Mouse (Mus musculus): ENCODE results near the gene Coq2.

The Coq2 gene

DNA sequence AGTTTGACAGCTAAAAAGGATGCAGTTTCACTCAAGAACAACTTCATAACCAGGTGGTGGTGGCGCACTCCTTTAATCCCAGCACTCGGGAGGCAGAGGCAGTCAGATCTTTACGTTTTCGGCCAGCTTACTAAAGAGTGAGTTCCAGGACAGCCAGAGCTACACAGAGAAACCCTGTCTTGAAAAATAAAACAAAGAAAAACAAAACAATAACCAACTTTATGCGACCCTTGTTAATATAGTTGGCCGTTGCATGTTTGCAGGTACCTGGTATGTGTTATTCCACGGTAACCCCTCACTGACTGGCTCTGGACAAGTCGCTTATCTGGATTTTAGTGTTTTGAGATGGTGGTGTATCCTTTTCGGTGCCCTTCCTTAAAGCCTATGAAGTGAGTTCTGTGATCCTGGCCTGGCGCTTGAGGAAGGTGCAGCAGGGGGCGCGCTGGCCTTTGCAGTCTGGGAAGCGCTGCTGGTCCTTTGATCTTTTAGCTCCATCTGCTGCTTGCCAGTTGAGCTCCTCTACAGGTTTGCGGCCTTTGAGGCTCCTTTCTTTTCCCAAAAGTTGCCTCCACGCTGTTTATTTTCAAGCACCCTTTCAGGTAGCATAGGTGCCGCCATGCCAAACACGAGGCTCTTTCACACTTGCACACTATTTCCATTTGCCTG lies at the start of gene Coq2:
Gene Coq2, minus strand, starts transcription at position 430 of the 666 bp plus-strand sequence.
- DNase-seq (ENCODE audit: low read depth, low spot score) = peak; percentile 63

- no peak for DNase-seq (ENCODE audit: low read depth, low spot score)
These were observed 44.5 kb upstream of the Coq2 start, which contains the start of gene Hpse for GRCm38 (mm10) chr5:100719235-100720088. TSS of gene Hpse (minus strand) at chr5:100719716.

GRCm38 (mm10) chr5:100716762-100717161 lies 41.8 kb upstream of the Coq2 start:
- DNase-seq (ENCODE audit: low read depth, low spot score) = no peak

- DNase-seq (ENCODE audit: low read depth, low spot score) = no peak
These were observed 36.3 kb upstream of the Coq2 start for GRCm38 (mm10) chr5:100711219-100711618.

DNA sequence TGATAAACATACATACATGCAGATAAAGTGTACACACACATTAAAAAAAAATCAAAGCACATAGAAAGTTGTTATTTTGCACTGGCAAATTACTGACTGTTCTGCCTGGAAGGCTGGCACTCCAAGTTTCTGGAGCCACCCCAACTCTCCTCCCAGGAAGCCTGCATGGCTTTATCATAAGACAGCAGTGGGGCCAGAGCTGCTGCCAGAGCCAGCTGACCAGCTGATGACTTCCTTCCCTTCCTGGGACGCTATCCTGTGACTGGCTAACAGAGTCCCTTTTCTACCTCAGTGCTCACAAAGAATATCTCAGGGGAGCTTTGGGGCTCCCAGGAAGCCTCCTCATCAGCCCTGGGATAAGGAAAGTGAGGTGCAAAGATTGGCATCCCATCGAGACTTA lies 35.1 kb upstream of the Coq2 start:
- no peak for DNase-seq (ENCODE audit: low read depth, low spot score)

- DNase-seq (ENCODE audit: low read depth, low spot score) = no peak
These were observed 34.1 kb upstream of the Coq2 start for GRCm38 (mm10) chr5:100709035-100709434.

- no peak for DNase-seq (ENCODE audit: low read depth, low spot score)
These were observed 31.7 kb upstream of the Coq2 start for GRCm38 (mm10) chr5:100706675-100707074.

DNA sequence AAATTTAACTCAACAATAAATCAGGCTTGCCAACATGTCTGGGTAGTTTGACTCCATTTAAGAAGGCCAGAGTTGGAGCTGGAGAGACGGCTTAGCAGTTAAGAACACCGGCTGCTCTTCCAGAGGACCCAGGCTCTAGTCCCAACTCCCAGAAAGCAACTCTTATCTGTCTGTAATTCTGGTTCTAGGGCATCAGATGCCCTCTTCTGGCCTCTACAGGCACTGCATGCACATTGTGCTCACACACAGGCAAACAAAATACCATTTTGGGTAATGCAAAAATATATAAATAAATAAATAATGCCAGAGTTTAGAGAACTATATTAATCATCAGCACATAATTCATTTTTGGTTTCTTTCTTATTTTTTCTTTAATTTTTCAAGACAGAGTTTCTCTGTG lies 29.3 kb upstream of the Coq2 start:
- no peak for DNase-seq (ENCODE audit: low read depth, low spot score)

- DNase-seq (ENCODE audit: low read depth, low spot score) = no peak
These were observed 27.4 kb upstream of the Coq2 start for GRCm38 (mm10) chr5:100702325-100702724.

GRCm38 (mm10) chr5:100700861-100701620 lies 26.1 kb upstream of the Coq2 start:
- DNase-seq (ENCODE audit: low read depth, low spot score) = no peak

- DNase-seq (ENCODE audit: low read depth, low spot score) = no peak
These were observed 22.9 kb upstream of the Coq2 start for GRCm38 (mm10) chr5:100697886-100698285.

DNA sequence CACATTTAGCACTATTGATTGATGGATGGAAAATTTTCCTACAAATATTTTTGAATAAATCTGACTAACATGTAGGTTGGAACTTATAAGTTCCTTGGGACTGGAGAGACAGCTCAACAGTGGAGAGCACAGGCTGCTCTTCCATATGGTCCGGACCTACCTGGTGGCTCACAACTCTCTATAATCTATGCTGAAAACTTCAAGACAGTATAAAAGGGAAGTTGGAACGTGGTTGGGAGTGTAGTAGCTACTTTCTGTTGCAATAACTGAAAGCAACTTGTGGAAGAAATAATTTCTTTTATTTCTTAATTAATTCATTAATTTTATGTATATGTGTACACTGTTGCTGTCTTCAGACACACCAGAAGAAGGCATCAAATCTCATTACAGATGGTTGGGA lies 22.5 kb upstream of the Coq2 start:
- no peak for DNase-seq (ENCODE audit: low read depth, low spot score)

GRCm38 (mm10) chr5:100685631-100686030 lies 10.7 kb upstream of the Coq2 start:
- no peak for DNase-seq (ENCODE audit: low read depth, low spot score)

DNA sequence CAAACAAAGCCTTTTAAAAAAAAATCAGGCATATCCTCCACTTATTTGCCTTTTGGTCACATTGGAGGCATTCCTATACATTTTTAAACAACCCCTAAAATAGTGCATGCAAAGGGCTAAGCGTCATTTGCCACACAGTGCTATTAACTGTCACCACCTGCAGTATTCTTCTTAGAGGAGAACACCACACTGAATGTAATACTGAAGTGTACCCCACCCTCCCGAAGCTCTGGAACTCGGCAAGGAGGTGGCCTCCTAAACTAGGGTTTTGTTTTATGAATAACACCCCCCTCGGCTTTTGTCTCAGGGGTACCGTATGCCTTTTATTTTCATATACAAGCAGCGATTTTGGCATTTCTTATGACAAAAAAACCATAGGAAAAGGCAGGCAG lies 5.6 kb upstream of the Coq2 start:
- DNase-seq (ENCODE audit: low read depth, low spot score) = no peak

DNA sequence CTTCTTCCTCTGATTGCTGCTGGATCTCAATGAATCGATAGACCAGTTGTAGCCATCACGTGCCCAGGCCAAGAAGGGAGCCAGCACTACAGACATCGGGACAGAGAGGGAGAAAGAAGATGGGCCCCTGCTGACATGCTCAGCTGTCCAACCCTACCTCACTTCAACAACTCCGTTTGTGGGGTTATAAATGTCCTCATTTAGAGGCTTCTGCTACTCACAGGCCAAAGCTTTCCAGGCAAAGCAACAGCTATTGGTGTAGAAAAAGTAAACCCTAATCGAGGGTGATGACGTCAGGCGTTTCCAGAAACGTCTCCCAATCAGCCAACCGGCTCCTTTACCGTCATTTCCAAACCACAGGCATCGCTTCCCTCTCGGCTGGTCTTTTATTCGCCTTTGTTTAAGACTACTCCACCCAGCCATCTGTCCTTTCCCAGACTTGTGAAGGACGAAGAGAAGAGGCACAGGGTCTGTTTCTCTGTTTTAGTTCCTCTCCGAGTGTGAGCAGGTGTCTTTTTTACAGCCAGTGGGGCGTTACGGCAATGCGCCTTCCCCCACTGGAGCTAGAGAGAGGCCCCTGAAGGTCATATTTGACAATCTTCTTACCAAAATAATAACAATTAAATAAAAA lies 5.1 kb upstream of the Coq2 start:
- no peak for DNase-seq (ENCODE audit: low read depth, low spot score)

GRCm38 (mm10) chr5:100673745-100674486 lies 1.0 kb downstream of the Coq2 start:
- DNase-seq (ENCODE audit: low read depth, low spot score) = peak; percentile 78

GRCm38 (mm10) chr5:100672403-100672802 lies 2.5 kb downstream of the Coq2 start:
- no peak for DNase-seq (ENCODE audit: low read depth, low spot score)

DNA sequence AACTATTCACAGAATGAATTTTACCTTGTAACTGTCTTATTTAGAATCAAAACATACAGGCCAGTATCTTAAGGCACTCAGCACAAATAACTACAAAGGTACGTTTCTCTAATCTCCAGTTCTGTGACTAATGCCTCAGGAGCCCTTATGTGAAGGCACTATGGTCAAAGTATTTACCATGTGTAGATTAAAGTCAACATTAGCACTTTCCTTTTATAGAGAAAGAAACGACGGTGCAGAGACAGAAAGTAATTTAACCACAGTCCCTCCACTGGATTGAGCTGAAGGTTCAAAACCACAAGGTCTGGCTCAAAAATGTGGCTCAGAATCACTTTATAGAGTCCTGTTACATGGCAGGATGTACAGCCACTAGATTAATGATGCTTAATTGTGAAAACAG lies 3.0 kb downstream of the Coq2 start:
- DNase-seq (ENCODE audit: low read depth, low spot score) = no peak

- DNase-seq (ENCODE audit: low read depth, low spot score) = no peak
These were observed 3.5 kb downstream of the Coq2 start for GRCm38 (mm10) chr5:100671398-100671797.

GRCm38 (mm10) chr5:100666965-100667364 lies 8.0 kb downstream of the Coq2 start:
- DNase-seq (ENCODE audit: low read depth, low spot score) = no peak

DNA sequence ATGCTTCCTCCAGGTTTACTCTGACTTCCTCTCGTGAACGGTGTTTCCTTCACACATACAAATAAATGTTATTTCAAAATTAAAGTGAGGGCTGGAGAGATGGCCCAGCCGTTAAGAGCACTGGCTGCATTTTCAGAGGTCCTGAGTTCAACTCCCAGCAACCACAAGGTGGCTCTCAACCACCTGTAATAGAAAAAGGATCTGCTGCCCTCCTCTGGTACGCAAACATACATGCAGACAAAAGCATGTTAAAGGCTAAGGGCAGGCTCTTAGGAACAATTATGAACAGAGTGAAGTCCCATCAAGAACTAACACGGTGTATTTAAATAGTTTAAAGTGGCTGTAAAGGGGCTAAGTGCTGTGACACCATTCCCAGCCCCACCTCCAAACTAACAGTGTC lies 11.1 kb downstream of the Coq2 start:
- no peak for DNase-seq (ENCODE audit: low read depth, low spot score)
